Mouse (Mus musculus): ENCODE measurements at regions not wholly inside any gene's neighbourhood (a gene's known extent, or its start where the extent isn't known, plus 50 kb on each side); places are given as distances from the start of the nearest gene placed in this dataset.

GRCm38 (mm10) chr7:133315197-133316029 is 191.3 kb upstream of the Ctbp2 start:
- Histone ChIP-seq H3K4me2 (ENCODE audit: low read length) (no peak overlapping the region), H3K9me3 (replicated peaks; ENCODE audit: control insufficient read depth, low read length) (no peaks in the 10 kb centered on the region), H3K9ac (ENCODE audit: low read length) (no peak overlapping the region), H3K36me3 (ENCODE audit: control insufficient read depth, insufficient read depth, low read length) (no peaks in the 10 kb centered on the region), H3K4me3 (ENCODE audit: low read depth, low read length) (no peak overlapping the region), H3K27me3 (replicated peaks; ENCODE audit: control insufficient read depth, insufficient read depth, low read length) (no peaks in the 10 kb centered on the region), H3K4me1 (ENCODE audit: control insufficient read depth, insufficient read depth, low read length) (0 out of 2 replicates have a peak, but pooled peaks cover 3% of the 10 kb centered on the region), H3K27ac (ENCODE audit: low read depth, low read length) (no peak overlapping the region)
- no peak for ATAC-seq
- no peak for DNase-seq (ENCODE audit: low spot score)
- WGBS: 26% methylated on average over 10 of the region's 10 CpGs

GRCm38 (mm10) chr7:133313115-133313514 is 189.0 kb upstream of the Ctbp2 start:
- no peak overlapping the region for H3K4me3 ChIP-seq (ENCODE audit: low read depth, low read length)
- H3K27me3 ChIP-seq (replicated peaks; ENCODE audit: control insufficient read depth, insufficient read depth, low read length): no peaks in the 10 kb centered on the region
- 0 out of 2 replicates have a peak, but pooled peaks cover 3% of the 10 kb centered on the region for H3K4me1 ChIP-seq (ENCODE audit: control insufficient read depth, insufficient read depth, low read length)
- no peak overlapping the region for H3K9ac ChIP-seq (ENCODE audit: low read length)
- H3K27ac ChIP-seq (ENCODE audit: low read depth, low read length): no peak overlapping the region
- no peak overlapping the region for H3K4me2 ChIP-seq (ENCODE audit: low read length)
- no peaks in the 10 kb centered on the region for H3K9me3 ChIP-seq (replicated peaks; ENCODE audit: control insufficient read depth, low read length)
- DNase-seq (ENCODE audit: low spot score) (peak; percentile 13), ATAC-seq (no peak)
- WGBS: 23% methylated on average over 5 of the region's 5 CpGs
- no peaks in the 10 kb centered on the region for H3K36me3 ChIP-seq (ENCODE audit: control insufficient read depth, insufficient read depth, low read length)

- DNase-seq (ENCODE audit: low spot score) (no peak), ATAC-seq (no peak)
- Histone ChIP-seq H3K4me1 (ENCODE audit: control insufficient read depth, insufficient read depth, low read length) (no peaks in the 10 kb centered on the region), H3K4me3 (ENCODE audit: low read depth, low read length) (no peak overlapping the region), H3K27me3 (replicated peaks; ENCODE audit: control insufficient read depth, insufficient read depth, low read length) (no peaks in the 10 kb centered on the region), H3K4me2 (ENCODE audit: low read length) (no peak overlapping the region), H3K9me3 (replicated peaks; ENCODE audit: control insufficient read depth, low read length) (no peaks in the 10 kb centered on the region), H3K9ac (ENCODE audit: low read length) (no peak overlapping the region), H3K36me3 (ENCODE audit: control insufficient read depth, insufficient read depth, low read length) (no peaks in the 10 kb centered on the region), H3K27ac (ENCODE audit: low read depth, low read length) (no peak overlapping the region)
- 33% methylated on average over 9 of the region's 9 CpGs for WGBS
Measured at GRCm38 (mm10) chr7:133311116-133311801, 187.1 kb upstream of the Ctbp2 start.

- Histone ChIP-seq H3K36me3 (ENCODE audit: control insufficient read depth, insufficient read depth, low read length) (no peaks in the 10 kb centered on the region), H3K4me2 (ENCODE audit: low read length) (no peak overlapping the region), H3K9ac (ENCODE audit: low read length) (no peak overlapping the region), H3K4me1 (ENCODE audit: control insufficient read depth, insufficient read depth, low read length) (no peaks in the 10 kb centered on the region), H3K9me3 (replicated peaks; ENCODE audit: control insufficient read depth, low read length) (no peaks in the 10 kb centered on the region), H3K27me3 (replicated peaks; ENCODE audit: control insufficient read depth, insufficient read depth, low read length) (no peaks in the 10 kb centered on the region), H3K27ac (ENCODE audit: low read depth, low read length) (no peak overlapping the region), H3K4me3 (ENCODE audit: low read depth, low read length) (no peak overlapping the region)
- WGBS: 46% methylated on average over 5 of the region's 5 CpGs
- no peak for ATAC-seq
- DNase-seq (ENCODE audit: low spot score): no peak
Measured at GRCm38 (mm10) chr7:133304461-133304860, 180.3 kb upstream of the Ctbp2 start.

GRCm38 (mm10) chr7:133290471-133290870 is 166.3 kb upstream of the Ctbp2 start:
- Histone ChIP-seq H3K9ac (ENCODE audit: low read length) (no peak overlapping the region), H3K9me3 (replicated peaks; ENCODE audit: control insufficient read depth, low read length) (no peaks in the 10 kb centered on the region), H3K4me3 (ENCODE audit: low read depth, low read length) (no peak overlapping the region), H3K27me3 (replicated peaks; ENCODE audit: control insufficient read depth, insufficient read depth, low read length) (no peaks in the 10 kb centered on the region), H3K36me3 (ENCODE audit: control insufficient read depth, insufficient read depth, low read length) (no peaks in the 10 kb centered on the region), H3K27ac (ENCODE audit: low read depth, low read length) (no peak overlapping the region), H3K4me1 (ENCODE audit: control insufficient read depth, insufficient read depth, low read length) (0 out of 2 replicates have a peak, but pooled peaks cover 3% of the 10 kb centered on the region), H3K4me2 (ENCODE audit: low read length) (no peak overlapping the region)
- 93% methylated on average over 3 of the region's 3 CpGs for WGBS
- no peak for DNase-seq (ENCODE audit: low spot score)
- no peak for ATAC-seq

GRCm38 (mm10) chr7:133288236-133288635 is 164.1 kb upstream of the Ctbp2 start:
- no peaks in the 10 kb centered on the region for H3K27me3 ChIP-seq (replicated peaks; ENCODE audit: control insufficient read depth, insufficient read depth, low read length)
- DNase-seq (ENCODE audit: low spot score) (peak; percentile 71), ATAC-seq (0 out of 2 replicates have a peak, but pooled peaks have one; percentile 32)
- no peaks in the 10 kb centered on the region for H3K9me3 ChIP-seq (replicated peaks; ENCODE audit: control insufficient read depth, low read length)
- H3K27ac ChIP-seq (ENCODE audit: low read depth, low read length): no peak overlapping the region
- H3K4me2 ChIP-seq (ENCODE audit: low read length): no peak overlapping the region
- WGBS: 44% methylated on average over 3 of the region's 3 CpGs
- no peak overlapping the region for H3K4me3 ChIP-seq (ENCODE audit: low read depth, low read length)
- H3K4me1 ChIP-seq (ENCODE audit: control insufficient read depth, insufficient read depth, low read length): 0 out of 2 replicates have a peak, but pooled peaks cover 3% of the 10 kb centered on the region
- no peaks in the 10 kb centered on the region for H3K36me3 ChIP-seq (ENCODE audit: control insufficient read depth, insufficient read depth, low read length)
- no peak overlapping the region for H3K9ac ChIP-seq (ENCODE audit: low read length)

- Histone ChIP-seq H3K4me3 (ENCODE audit: low read depth, low read length) (no peak overlapping the region), H3K36me3 (ENCODE audit: control insufficient read depth, insufficient read depth, low read length) (no peaks in the 10 kb centered on the region), H3K27ac (ENCODE audit: low read depth, low read length) (no peak overlapping the region), H3K4me2 (ENCODE audit: low read length) (no peak overlapping the region), H3K4me1 (ENCODE audit: control insufficient read depth, insufficient read depth, low read length) (0 out of 2 replicates have a peak, but pooled peaks cover 3% of the 10 kb centered on the region), H3K27me3 (replicated peaks; ENCODE audit: control insufficient read depth, insufficient read depth, low read length) (no peaks in the 10 kb centered on the region), H3K9ac (ENCODE audit: low read length) (no peak overlapping the region), H3K9me3 (replicated peaks; ENCODE audit: control insufficient read depth, low read length) (no peaks in the 10 kb centered on the region)
- no peak for DNase-seq (ENCODE audit: low spot score)
- 89% methylated on average over 7 of the region's 7 CpGs for WGBS
- ATAC-seq: no peak
Measured at GRCm38 (mm10) chr7:133286836-133287235, 162.7 kb upstream of the Ctbp2 start.

GRCm38 (mm10) chr7:133286216-133286615 is 162.1 kb upstream of the Ctbp2 start:
- no peak overlapping the region for H3K9ac ChIP-seq (ENCODE audit: low read length)
- no peaks in the 10 kb centered on the region for H3K36me3 ChIP-seq (ENCODE audit: control insufficient read depth, insufficient read depth, low read length)
- H3K4me2 ChIP-seq (ENCODE audit: low read length): no peak overlapping the region
- no peak for DNase-seq (ENCODE audit: low spot score)
- no peak overlapping the region for H3K27ac ChIP-seq (ENCODE audit: low read depth, low read length)
- WGBS: 80% methylated on average over 5 of the region's 5 CpGs
- H3K9me3 ChIP-seq (replicated peaks; ENCODE audit: control insufficient read depth, low read length): no peaks in the 10 kb centered on the region
- no peaks in the 10 kb centered on the region for H3K27me3 ChIP-seq (replicated peaks; ENCODE audit: control insufficient read depth, insufficient read depth, low read length)
- no peak for ATAC-seq
- 0 out of 2 replicates have a peak, but pooled peaks cover 3% of the 10 kb centered on the region for H3K4me1 ChIP-seq (ENCODE audit: control insufficient read depth, insufficient read depth, low read length)
- H3K4me3 ChIP-seq (ENCODE audit: low read depth, low read length): no peak overlapping the region

GRCm38 (mm10) chr7:133262161-133262560 is 138.0 kb upstream of the Ctbp2 start:
- H3K4me2 ChIP-seq (ENCODE audit: low read length): no peak overlapping the region
- ATAC-seq (no peak), DNase-seq (ENCODE audit: low spot score) (peak; percentile 47)
- H3K9ac ChIP-seq (ENCODE audit: low read length): no peak overlapping the region
- H3K4me1 ChIP-seq (ENCODE audit: control insufficient read depth, insufficient read depth, low read length): no peaks in the 10 kb centered on the region
- H3K4me3 ChIP-seq (ENCODE audit: low read depth, low read length): no peak overlapping the region
- no peak overlapping the region for H3K27ac ChIP-seq (ENCODE audit: low read depth, low read length)
- H3K27me3 ChIP-seq (replicated peaks; ENCODE audit: control insufficient read depth, insufficient read depth, low read length): no peaks in the 10 kb centered on the region
- H3K36me3 ChIP-seq (ENCODE audit: control insufficient read depth, insufficient read depth, low read length): no peaks in the 10 kb centered on the region
- 61% methylated on average over 5 of the region's 5 CpGs for WGBS
- no peaks in the 10 kb centered on the region for H3K9me3 ChIP-seq (replicated peaks; ENCODE audit: control insufficient read depth, low read length)
